Mouse (Mus musculus) cerebellum, adult 11 months (tissue): Measurements from ENCODE around the gene Omt2b.
"Not testable (repeated sequence)": the region's sequence is repeated elsewhere in the genome, so short reads cannot be mapped to it uniquely, and the experiment has no call there.

Source experiments
- DNase-seq: peaks from one replicate; pipeline ENCODE4 v3.0.0; 2022

Gene Omt2b

GRCm38 (mm10) chr9:78327289-78327688, at the start of gene Omt2b:
Gene Omt2b, plus strand, starts transcription at chr9:78327589.
- DNase-seq, result not testable (repeated sequence)

- DNase-seq, result not testable (repeated sequence)
Observed at GRCm38 (mm10) chr9:78282002-78282711, 45.2 kb upstream of the Omt2b start.

DNA sequence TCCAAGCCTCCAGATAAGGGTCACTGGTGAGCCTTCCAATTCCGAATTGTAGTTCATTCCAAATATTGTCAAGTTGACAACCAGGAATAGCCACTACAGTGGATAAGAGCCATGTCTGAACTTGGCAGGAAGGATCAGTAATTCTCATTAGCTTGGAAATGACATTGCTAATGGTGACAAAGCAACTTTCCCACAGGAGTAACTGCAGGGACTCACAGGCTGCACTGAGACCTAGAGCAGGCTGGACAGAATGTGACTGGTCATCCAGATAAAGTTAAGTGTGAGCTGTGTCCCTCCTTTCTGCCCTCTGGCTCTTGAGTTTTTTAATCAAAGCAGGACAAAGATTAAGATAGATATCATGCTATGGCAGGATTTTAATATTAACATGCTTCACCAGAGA, 38.3 kb upstream of the Omt2b start:
- not testable (repeated sequence) for DNase-seq

DNA sequence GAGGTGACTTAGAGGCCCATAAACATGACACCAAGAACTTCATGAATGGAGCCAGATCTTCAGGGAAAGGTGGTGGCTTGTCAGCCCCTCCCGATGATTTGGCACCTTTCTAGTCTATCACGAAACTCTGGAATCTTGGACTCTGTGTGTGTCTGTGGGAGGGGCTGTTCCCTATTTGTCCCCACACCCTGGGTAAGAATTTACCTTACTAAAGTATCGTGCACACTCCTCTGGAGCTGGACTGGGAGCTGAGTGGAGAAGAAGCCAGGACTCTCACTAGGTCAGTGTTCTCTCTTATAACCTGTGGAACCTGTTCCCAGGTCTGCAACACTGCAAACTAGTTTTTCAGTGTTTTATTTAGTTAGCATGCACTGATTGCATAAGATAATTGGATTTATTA, 37.7 kb upstream of the Omt2b start, which contains the start of gene Gm10639:
Gene Gm10639 (plus strand): TSS at position 201 of the 400 bp plus-strand sequence.
- DNase-seq, result not testable (repeated sequence)

DNA sequence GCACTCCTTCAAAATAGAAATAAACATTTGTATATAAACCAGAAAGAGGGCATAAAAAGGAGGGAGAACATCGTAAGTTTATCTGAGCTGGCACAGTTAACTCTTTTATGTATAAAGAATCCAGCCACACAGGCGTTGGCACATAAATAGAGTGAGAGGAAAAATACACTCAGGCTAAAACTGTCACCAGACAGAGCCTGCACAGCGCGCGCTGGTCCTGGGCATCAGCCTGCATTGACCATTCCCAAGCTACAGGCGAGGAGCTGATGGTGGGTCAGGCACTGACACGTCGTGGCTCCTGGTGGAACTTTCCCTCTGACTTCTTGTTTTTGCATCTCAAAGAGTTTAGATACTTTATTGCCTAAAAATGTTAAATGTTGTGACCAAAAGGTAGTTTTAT, 34.9 kb upstream of the Omt2b start:
- DNase-seq, result not testable (repeated sequence)

GRCm38 (mm10) chr9:78293683-78294082, 33.7 kb upstream of the Omt2b start:
- not testable (repeated sequence) for DNase-seq

DNA sequence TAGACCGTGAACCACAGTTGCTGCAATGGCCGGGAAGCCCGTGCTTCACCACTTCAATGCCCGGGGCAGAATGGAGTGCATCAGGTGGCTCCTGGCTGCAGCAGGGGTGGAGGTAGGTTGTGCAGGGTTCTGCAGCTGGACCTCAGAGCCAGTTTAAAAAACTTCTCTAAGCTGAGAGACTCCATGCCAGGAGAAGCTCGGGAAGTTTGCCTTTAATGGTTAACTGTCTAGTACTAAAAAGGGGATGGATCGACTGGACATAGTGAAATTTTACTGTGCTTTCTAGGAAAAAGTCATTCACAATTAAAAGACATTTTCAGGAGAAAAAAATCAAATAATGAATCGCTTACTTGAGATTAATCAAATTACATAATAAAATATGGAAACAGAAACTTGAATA, 32.6 kb upstream of the Omt2b start:
- not testable (repeated sequence) for DNase-seq

DNA sequence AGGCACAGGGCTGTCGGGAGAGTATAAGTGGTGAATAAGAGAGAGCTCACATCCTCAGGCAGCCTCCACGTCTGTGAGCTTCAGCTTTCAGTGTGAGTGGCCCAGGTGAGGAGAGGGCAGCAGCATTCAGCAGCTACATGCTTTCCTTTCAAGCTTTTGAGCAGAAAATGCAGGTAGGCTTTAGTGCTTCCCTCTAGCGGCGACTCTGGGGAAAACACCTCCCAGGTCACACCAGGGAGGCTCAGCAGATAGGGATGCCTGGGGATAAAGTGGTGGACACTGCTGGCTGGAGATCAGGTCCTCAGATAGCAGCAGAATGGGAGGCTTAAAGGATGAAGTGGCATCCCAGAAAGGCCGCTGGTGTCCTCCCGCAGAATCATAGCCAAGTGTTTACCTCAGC, 31.3 kb upstream of the Omt2b start:
- peak; percentile 9 for DNase-seq

DNA sequence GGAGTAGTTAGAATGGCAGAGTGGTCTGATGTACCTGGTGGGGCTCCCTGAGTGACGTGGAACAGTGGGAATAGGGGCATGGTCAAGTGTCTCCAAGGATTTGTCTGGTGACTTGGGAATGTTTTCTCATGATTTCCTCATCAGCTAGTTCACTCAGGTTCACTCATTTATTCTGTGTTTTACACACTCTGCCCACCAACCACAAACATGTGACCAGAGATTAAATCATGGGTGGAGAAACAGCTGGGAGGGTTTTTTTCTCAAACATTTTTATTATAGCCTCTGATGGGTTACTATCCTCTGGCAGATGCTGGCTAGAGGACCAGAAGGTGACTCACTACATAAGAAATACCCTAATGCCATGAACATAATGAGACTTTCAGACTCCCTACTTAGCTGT, 29.2 kb upstream of the Omt2b start:
- DNase-seq, result no peak

- DNase-seq, result not testable (repeated sequence)
Observed at GRCm38 (mm10) chr9:78299143-78299542, 28.2 kb upstream of the Omt2b start.

- DNase-seq, result not testable (repeated sequence)
Observed at GRCm38 (mm10) chr9:78308122-78308521, 19.3 kb upstream of the Omt2b start.

DNA sequence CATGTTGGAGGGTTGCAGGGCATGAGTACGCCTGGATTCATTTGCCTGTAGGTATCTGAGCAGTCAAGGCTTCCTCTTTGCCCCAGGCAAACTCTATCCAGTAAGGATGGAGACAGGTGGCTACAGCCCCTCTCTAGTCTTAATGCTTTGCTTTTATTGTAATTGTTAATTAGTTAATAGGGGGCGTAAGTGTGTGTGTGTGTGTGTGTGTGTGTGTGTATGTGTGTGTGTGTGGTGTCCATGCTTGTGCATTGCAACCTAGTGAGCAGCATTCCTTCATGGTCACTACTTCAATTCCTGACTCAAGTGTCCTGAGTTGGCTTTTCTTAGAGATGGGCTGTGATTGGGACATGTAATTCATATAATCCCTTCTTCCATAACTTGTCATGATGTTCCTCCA, 12.7 kb upstream of the Omt2b start, which contains the start of gene Omt2a:
Gene Omt2a (minus strand): TSS at position 101 of the 400 bp plus-strand sequence.
- DNase-seq, result no peak

DNA sequence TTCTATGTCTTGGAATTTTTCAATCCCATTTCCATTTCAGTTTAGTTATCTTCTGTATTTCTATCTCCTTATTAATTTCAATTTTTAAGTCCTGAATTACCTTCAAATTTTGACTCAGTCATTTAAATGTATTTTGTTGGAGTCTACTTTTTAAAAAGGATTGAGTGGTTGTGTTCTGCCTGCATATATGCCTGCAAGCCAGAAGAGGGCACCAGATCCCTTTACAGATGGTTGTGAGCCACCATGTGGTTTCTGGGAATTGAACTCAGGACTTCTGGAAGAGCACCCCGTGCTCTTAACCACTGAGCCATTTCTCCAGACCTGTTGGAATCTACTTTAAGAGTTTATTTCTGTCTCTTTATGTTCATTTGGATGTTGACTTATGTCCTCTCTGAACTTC, 7.9 kb upstream of the Omt2b start:
- no peak for DNase-seq

DNA sequence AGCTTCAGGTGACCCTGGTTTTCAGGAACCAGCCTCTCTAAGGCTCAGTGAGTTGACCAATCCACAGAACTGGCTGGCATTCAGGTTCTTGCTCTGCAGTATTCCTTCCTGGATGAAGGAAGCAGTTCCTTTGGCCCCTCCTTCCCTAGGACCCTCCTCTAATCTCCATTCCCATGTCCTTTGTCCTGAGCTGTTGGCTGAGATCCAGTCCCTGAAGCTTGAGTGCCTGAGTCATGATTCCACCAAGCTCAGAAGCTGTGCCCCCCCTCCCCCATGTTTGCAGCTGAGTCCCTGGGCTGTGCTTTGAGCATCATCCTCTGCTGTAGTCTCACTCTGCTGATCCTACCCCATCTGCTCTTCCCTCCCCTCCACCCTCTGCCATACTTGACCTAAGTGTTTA, 9.7 kb downstream of the Omt2b start:
- not testable (repeated sequence) for DNase-seq

DNA sequence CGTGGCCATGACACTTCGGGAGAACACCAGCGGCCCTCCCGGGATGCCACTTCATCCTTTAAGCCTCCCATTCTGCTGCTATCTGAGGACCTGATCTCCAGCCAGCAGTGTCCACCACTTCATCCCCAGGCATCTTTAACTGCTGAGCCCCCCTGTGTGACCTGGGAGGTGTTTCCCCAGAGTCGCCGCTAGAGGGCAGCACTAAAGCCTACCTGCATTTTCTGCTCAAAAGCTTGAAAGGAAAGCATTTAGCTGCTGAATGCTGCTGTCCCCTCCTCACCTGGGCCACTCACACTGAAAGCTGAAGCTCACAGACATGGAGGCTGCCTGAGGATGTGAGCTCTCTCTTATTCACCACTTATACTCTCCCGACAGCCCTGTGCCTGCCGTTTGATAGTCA, 12.9 kb downstream of the Omt2b start:
- peak; percentile 5 for DNase-seq

- not testable (repeated sequence) for DNase-seq
Observed at GRCm38 (mm10) chr9:78342494-78342893, 15.1 kb downstream of the Omt2b start.

DNA sequence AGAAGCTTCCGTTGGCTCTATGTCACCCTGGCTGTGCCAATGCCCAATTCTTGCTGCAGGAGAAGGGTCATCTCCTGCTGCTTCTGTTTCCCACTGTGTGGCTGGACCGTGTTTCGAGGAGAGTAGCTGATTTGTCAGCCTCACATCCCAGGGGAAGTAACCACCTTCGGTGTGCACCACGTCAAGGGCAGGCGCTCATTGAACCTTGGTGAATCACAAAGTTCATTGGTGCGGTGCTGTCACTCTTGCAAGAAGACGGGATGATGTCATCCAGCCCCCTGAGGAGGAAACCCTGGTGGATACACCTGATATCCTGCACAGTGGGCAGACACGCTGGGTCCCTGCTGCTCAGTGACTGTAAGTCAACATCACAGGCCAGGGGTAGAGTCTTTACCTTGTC, 15.7 kb downstream of the Omt2b start:
- DNase-seq, result not testable (repeated sequence)

- DNase-seq, result not testable (repeated sequence)
Observed at GRCm38 (mm10) chr9:78345235-78345634, 17.8 kb downstream of the Omt2b start.

DNA sequence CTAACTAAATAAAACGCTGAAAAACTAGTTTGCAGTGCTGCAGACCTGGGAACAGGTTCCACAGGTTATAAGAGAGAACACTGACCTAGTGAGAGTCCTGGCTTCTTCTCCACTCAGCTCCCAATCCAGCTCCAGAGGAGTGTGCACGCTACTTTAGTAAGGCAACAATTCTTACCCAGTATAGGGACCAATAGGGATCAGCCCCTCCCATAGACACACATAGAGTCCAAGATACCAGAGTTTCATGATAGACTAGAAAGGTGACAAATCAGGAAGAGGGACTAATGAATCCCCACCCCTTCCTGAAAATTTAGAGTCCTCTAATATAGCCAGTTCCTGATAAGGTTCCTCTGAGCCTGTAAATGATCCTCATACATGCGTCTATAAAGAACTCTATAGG, 19.6 kb downstream of the Omt2b start:
- DNase-seq, result no peak

DNA sequence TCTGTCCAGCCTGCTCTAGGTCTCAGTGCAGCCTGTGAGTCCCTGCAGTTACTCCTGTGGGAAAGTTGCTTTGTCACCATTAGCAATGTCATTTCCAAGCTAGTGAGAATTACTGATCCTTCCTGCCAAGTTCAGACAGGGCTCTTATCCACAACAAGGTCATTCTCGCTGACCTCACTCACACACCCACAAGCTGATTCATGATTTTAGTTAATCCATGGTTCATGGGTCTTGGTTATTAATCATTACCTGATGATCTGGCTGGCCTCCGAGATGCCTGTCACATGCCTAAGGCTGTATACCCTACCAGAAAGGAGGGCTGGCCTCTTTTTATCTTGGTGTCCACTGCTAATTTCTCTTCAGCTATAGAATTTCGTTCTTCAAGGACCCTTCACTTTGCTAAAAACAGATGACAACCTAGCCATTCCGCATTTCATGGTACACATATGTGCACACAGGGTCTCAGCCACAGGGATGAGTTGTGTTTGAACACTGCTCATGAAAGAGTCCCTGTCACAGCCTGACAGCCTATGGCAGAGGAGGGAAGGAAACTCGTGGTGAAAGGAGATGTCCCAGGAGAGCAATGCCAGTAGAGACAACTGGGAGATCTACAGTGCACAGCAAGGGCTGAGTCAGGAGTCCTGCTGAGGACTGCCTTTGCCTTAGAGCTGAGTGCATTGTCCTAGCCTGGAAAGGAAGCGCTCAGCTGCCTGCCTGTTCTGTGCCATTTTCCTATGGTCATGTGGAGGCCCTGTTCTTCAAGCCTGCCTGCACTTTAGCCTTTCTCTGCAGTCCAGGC, 21.0 kb downstream of the Omt2b start:
- not testable (repeated sequence) for DNase-seq

GRCm38 (mm10) chr9:78349141-78349540, 21.8 kb downstream of the Omt2b start:
- not testable (repeated sequence) for DNase-seq

GRCm38 (mm10) chr9:78350007-78350406, 22.6 kb downstream of the Omt2b start:
- not testable (repeated sequence) for DNase-seq

GRCm38 (mm10) chr9:78351504-78352220, 24.3 kb downstream of the Omt2b start:
- DNase-seq, result no peak
